Mouse (Mus musculus) embryo, embryonic 9.5 days (tissue): Measurements from ENCODE around the gene Nr1h2.

Experiments used
- DNase-seq: peaks from one replicate; pipeline ENCODE4 v3.0.0-alpha.2; 2017; ENCODE audit errors: extremely low spot score

Gene Nr1h2

DNA sequence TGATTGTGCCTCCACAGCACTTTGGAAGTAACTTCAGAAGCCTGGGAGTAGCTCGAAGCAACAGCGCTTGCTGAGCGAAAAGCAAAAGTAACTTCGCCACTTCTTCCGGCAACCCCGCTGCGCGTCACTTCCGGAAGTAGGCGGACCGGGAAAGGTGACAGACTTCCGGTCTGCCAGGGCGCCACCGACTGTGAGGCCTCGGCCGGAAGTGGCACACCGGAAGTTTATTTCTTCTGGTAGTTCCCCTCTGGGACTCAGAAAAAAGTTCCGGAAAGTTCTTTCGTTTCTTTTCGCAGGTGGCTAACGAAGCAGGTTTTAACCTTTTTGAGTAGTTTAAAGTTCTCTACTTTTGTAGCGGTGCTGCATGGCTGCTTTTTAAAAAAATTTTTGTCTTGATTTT lies at the start of gene Nr1h2:
Gene Nr1h2, minus strand, starts transcription at position 126 of the 400 bp plus-strand sequence.
- peak; percentile 93 for DNase-seq

- DNase-seq = peak; percentile 57
Measured at GRCm38 (mm10) chr7:44603186-44603855, 49.6 kb upstream of the Nr1h2 start.

DNA sequence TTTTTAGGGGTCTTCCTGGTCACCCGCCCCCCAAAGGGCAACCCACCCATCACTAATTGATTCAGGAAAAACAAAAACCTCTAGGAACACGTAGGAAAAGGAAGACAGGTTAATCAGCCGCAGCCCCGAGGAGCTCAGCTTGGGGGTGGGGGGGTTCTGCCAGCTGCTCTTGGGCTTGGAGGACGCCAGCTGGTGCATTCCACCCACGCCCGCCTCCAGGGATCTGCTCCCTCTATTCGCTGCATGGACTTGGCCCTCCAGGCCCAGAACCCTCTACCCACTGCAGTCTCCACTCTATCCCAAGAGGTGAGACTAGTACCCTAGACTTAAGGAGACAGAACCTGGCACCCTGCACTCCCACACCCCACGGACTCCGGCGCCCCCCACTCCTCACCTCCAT lies 48.7 kb upstream of the Nr1h2 start:
- DNase-seq = no peak

DNA sequence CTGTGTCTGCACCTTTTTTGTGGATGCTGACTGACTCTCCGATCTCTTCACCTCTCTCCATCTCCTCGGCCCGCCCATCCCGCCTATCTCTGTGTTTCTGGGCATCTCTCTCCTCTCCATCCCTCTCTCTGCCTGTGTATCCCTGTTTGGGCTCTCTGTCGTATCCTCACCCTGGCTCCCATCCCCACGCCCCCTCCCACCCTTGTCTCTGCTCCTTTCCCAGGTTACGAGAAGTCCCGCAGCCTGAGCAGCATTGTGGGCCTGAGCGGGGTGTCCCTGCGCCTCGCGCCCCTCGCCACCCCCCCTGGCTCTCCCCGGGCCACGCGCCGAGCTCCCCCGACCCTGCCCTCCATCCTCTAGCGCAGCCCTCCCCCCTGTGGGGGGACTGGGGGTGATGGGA lies 47.9 kb upstream of the Nr1h2 start:
- DNase-seq = no peak

DNA sequence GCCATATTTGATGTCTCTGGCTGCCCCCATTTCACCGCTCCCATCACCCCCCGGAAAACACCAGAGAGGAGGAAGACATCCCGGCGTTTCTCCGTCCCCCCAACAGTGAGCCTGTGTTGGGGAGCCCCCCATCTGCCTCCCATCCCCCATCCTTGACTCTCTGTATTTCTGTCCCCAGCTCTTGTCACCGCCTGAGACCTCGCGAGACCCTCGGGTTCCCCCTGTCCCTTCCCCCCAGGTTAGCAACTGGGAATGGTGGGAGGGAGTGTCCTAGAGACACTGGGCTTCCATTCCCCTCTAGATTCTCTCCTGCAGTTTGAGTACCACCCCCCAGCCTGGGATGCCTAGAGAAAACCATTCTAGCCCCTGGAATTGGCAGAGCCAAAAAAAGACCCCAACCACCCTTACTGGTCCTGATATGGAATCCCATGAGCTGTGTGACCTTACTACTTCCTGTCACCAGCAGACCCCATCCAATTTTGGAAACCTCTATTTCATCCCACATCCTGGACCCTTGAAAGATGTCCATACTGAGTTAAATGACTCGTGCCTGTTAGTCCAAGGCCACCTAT lies 47.0 kb upstream of the Nr1h2 start:
- DNase-seq = no peak

DNA sequence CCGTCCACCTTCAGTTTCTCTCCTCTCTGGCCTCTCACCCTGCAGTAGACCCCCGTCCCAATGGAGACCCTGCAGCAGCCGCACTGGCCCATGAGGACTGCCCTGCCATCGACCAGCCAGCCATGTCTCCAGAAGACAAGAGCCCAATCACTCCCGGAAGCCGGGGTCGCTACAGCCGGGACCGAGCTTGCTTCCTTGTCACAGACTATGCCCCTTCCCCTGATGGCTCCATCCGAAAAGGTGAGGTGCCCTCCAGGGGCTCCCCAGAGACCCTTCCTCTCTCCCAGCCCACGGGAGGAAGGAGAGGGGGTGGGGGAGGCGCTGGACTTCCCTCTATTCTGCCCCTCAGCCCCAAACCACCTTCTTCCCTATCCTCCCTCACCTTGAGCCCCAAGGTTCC lies 44.6 kb upstream of the Nr1h2 start:
- no peak for DNase-seq

DNA sequence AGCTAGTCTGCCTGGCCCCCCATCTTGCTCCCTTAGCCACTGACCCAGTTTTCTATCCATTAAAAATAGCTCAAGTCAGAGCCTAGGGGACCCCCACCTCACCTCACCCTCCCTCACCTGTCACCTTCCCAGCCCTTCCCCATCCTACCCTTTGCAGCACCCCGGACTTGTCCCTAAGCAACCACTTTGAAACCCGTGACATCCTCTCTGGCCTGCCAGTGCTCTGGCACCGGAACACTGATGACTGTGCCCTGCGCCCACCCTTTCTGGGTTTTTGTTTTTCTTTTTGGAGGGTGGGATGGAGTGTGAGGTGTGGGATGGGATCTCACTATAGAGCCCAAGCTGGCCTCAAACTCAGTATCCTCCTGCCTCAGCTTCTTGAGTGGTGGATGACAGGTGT lies 43.9 kb upstream of the Nr1h2 start:
- no peak for DNase-seq

DNA sequence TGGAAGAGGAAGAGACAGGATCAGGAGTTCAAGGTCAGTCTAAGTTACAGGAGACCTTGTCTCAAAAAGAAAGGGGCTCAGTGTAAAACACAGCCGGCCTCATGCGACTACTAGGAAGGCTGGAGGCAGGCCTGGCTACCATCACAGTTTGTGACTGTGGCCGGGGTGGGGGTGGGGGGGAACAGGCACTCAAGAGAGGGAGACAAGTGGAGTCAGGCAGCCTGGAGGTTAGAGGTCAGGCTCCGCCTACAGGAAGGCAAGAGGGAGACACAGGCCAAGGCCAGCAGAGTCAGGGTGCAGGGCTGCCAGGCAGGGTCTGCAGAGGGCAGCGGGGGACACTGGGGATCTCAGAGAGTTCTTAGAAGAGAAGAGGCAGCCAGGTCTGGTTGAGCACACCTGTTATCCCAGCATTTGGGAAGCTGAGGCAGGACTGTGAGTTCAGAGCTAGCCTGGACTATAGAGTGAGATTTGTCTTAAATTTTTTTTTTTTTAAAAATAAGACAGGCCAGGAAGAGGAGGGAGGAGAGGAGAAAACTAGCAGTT lies 43.3 kb upstream of the Nr1h2 start:
- DNase-seq = no peak

DNA sequence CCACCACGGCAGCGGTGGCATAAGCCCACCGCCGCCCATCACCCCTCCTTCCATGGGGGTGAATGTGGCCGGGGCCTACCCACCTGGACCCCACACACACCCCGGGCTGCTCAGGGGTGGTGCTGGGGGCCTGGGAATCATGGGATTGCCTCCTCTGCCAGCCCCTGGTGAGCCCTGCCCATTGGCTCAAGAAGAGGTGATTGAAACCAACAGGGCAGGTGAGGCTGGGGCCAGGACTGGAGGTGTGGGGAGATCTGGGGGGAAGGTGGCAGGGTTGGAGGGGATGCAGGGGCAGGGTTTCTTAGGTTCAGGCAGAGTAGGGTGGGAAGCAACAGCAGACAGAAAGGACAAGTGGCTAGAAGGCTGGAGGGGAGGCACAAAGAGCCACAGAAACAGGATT lies 42.3 kb upstream of the Nr1h2 start:
- DNase-seq = no peak

DNA sequence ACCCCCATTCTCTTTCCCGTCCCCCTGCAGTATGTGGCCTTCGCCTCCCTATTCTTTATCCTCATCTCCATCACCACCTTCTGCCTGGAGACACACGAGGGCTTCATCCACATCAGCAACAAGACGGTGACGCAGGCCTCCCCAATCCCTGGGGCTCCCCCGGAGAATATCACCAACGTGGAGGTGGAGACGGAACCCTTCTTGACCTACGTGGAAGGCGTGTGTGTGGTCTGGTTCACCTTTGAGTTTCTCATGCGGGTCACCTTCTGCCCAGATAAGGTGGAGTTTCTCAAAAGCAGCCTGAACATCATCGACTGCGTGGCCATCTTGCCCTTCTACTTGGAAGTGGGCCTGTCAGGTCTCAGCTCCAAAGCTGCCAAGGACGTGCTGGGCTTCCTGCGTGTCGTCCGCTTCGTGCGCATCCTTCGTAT lies 41.4 kb upstream of the Nr1h2 start:
- no peak for DNase-seq

DNA sequence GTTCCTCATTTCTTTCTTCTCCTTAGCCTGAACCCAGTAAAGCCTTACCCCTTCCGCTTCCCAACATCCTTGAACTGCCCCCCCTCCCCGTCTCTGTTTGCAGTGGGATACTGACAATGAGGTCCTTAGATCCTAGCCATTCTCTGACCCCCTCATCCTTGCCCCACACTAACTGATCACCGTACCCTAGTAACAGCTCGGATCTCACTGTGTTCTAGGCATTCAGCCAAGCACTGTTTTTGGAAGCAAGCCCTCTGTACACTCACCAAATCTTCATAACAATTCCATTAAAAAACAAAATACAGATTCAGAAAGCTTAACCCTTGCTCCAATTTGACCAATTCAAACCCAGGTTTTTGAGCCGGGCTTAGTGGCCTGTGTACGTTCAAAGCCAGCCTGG lies 40.5 kb upstream of the Nr1h2 start:
- DNase-seq = no peak

GRCm38 (mm10) chr7:44593775-44594174 lies 40.0 kb upstream of the Nr1h2 start:
- DNase-seq = peak; percentile 93

DNA sequence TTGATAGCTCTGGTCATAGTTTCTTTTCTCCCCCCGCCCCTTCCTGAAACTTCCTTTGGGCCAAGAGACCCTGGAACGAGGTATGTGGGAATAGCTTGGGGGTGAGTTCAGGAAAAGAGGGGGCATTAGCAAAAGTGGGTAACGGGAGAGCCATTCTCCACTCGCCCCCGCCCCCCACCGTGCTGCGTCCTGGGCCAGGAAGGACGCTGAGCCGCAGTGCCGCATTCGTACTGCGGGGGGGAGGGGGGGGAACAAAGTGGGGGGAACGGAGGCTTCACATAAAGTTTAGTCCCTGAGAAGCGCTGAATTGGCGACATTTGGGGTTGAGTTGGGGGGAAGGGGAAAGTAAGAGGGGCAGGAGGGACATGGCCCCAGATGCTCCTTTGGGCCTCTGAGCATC lies 39.3 kb upstream of the Nr1h2 start:
- DNase-seq = no peak

DNA sequence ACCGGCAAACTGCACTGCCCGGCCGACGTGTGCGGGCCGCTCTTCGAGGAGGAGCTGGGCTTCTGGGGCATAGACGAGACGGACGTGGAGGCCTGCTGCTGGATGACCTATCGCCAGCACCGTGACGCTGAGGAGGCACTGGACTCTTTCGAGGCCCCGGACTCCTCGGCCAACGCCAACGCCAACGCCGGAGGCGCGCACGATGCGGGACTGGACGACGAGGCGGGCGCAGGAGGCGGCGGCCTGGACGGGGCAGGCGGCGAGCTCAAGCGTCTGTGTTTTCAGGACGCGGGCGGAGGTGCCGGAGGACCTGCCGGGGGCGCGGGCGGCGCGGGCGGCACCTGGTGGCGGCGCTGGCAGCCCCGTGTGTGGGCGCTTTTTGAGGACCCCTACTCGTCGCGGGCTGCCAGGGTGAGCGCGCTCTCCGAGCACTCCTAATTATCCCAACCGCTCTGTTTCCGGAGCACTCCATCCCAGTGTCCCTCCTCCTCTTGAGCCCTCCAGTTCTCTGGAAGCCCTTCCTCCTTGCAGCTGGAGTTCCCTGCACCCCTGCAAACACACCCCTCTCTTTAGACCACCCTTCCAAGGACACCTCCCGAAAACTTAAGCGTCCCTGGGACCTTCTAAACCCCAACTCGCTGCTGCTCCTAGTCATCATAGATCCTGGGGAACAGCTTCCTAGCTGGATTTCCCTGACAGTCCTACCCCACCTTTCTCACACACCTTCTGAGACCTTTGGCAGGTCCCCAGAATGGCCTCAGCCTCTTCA lies 37.8 kb upstream of the Nr1h2 start:
- DNase-seq = no peak

DNA sequence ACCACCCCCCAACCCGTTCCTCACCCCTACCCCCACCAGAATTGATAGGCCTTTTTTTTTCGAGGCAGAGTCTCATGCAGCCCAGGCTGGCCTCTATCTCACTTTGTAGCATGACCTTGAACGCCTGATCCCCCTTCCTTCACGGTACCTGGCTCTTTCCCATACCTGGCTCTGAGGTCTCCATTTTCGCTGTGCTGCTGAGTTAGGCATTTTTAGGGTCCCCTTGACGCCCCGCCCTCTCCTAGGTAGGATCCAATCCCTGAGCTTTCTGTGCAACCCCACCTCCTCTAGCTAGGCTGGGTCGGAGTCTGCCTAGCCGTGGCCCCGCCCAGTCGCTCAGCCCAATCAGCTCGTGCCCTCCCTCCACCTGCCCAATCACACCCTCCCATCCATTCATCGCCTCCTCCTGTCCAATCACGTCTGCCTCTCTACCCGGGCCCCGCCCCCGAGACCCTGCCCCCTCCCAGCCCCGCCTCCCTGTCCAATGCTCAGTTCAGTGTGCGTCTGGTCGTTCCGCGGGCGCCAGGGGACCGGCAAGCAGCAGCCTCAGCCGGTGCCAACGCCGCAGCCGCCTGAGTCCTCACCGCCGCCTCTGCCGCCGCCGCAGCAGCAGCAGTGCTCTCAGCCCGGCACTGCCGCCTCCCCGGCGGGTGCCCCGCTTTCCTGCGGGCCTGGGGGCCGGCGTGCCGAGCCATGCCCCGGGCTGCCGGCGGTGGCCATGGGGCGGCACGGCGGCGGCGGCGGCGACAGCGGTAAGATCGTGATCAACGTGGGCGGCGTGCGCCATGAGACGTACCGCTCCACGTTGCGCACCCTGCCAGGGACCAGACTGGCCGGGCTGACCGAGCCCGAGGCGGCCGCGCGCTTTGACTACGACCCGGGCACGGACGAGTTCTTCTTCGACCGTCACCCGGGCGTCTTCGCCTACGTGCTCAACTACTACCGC lies 36.9 kb upstream of the Nr1h2 start, which contains the start of gene Kcnc3:
Gene Kcnc3, plus strand, starts transcription at position 263 of the 946 bp plus-strand sequence.
- peak; percentile 98 for DNase-seq

GRCm38 (mm10) chr7:44589946-44590345 lies 36.2 kb upstream of the Nr1h2 start:
- DNase-seq = no peak

DNA sequence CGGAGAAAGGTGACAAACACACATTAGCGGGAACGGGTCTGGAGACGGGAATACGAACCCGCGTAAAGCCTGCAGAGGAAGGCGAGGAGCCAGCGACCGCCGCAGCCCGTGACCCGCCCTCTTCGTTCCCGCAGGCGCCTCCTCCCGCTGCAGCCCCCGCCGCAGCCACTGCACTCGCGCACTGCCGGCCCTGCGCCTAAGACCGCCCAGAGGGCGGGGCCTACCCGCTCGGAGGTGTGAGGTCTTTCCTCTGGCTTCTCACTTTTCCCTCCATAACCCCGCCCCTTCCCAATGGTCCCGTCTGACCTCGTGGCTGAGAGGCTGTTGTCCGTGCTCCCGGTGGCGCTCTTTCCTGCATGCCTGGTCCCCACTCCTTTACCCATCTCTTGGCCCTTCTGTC lies 35.4 kb upstream of the Nr1h2 start:
- DNase-seq = peak; percentile 88

DNA sequence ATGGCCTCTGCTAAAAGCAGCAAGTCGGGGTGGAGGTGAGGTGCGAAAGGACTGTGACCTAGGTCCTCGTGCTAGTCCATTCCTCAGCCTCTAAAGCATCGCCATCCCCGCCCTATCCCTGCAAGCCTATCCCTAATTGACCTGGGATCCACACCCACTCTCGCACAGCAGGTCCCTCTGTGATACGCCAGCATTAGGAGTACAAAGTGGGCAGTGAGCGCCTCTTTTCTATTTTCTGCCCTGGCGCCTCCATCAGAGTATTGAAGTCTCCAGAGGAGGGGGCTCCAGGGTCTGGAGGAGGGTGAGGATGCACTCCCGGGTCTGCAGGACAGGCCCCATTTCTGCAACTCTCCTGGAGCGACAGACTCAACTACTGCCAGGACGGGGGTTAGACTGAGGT lies 34.6 kb upstream of the Nr1h2 start:
- no peak for DNase-seq

DNA sequence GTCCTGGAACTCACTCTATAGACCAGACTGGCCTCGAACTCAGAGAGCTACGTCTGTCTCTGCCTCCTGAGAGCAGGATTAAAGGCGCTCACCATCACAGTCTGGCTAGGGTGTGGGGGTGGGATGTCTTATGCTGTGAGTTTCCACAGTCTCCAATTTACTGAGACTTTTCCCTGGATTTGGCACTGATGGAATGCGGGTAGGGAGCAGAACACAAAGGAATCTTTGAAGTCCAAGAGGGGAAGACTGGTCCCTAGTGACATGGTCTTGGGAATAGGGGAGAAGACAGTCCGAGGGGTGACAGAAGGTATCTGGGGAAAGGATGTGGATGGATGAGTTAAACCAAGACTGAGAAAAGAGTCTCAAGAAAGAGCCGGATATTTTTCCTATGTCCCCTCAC lies 33.9 kb upstream of the Nr1h2 start:
- DNase-seq = no peak

- DNase-seq = peak; percentile 85
Measured at GRCm38 (mm10) chr7:44586930-44587329, 33.2 kb upstream of the Nr1h2 start.

GRCm38 (mm10) chr7:44586518-44586917 lies 32.8 kb upstream of the Nr1h2 start:
- no peak for DNase-seq

DNA sequence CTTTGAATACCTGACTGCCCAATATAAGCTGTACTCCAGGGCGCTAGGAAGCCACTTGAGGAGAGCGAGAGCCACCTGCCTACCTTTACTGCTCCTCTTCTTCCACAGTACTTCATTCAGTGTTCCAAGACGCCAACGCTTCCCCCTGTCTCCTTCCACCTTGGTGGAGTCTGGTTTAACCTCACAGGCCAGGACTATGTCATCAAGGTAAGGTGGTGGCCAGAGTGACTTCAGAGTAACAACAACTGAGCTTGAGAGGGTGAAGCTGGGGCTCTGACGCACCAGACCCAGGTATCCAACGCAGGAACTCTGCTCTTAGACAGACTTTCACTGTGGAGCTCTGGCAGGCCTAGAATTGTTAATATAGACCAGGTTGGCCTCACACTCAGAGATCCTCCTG lies 31.9 kb upstream of the Nr1h2 start:
- DNase-seq = no peak
